Mouse (Mus musculus) embryo, embryonic 11.5 days (tissue): ENCODE data around the gene Vmn2r16.

Experiments
- DNase-seq: peaks from one replicate; pipeline ENCODE4 v3.0.0-alpha.2; 2012; ENCODE audit warnings: low read depth, low spot score

The Vmn2r16 gene

DNA sequence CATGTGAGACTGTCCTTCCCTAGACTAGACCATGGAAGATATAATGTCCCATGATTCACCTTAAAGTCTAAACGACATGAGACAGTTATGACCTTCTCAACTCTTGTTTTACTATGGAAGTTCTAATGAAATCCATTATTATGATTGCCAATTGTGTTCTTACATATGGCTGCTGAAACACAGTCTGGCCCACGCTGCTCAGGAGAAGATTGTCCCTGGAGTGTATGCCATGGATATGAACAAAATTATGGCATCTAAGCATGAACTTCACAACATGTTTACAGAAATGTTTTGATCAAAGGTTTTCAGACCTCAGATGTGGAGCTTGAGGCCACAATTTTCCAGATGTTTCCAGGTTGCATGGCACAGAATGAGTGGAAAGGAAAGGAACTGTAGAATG, at the start of gene Vmn2r16:
Gene Vmn2r16 (plus strand): TSS at position 301 of the 400 bp plus-strand sequence.
- no peak for DNase-seq

DNA sequence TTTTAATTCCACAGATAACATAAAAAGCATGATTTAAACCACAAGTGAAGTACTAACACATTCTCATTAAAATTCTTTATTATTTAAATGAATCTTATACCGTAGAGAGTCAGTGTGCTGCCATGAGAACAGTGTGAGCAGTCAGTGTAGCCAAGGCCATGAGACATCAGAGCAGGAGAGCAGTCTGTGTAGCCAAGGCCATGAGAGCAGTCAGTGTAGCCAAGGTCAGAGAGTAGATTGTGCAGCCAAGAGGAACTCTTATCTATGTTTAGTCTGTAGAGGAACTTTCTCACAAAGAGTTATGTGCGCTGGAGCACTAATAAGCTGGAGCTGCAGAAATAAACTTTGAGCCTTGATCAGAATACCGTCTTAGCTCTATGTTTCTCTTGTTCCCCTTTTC, 35.3 kb upstream of the Vmn2r16 start:
- no peak for DNase-seq

- DNase-seq = no peak
Measured at GRCm38 (mm10) chr5:109297544-109297943, 32.4 kb upstream of the Vmn2r16 start, which contains the start of gene Vmn2r15. TSS of gene Vmn2r15 (minus strand) at chr5:109297644.

DNA sequence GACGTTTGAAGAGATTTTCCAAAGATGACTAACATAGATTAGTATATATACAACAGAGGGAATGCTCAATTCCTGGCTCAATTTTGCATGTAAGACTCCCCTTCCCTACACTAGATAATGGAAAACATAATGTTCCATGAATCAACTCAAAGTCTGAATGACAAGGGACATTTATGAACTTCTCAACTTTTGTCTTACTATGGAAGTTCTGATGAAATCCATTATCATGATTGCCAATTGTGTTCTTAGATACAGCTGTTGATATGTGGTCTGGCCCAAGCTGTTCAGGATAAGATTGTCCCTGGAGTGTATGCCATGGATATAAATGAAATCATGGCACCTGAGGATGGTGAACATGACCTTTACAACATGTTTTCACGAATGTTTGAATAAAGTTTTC, 89.4 kb downstream of the Vmn2r16 start, which contains the start of gene Vmn2r17:
Gene Vmn2r17 (plus strand): TSS at position 301 of the 400 bp plus-strand sequence.
- no peak for DNase-seq
